Mouse (Mus musculus) C2C12 (cell line): Measurements from ENCODE around the gene St6galnac5.

Source experiments
- CEBPB ChIP-seq: IDR thresholded peaks from one replicate; pipeline ENCODE4 v1.6.1; 2011; ENCODE audit warnings: low read depth, mild to moderate bottlenecking, control low read depth, moderate library complexity
- CTCF ChIP-seq: IDR thresholded peaks from one replicate; pipeline ENCODE4 v1.5.1; 2011; ENCODE audit not compliant: control insufficient read depth, insufficient read depth, insufficient read length

- TF ChIP-seq CTCF, result no peak
- no peak for TF ChIP-seq CEBPB
Measured at GRCm38 (mm10) chr3:152911578-152911977, 70.5 kb downstream of the St6galnac5 start.
